8 mouse cellular contexts compared by ENCODE assay signal in the genomic region with DNA sequence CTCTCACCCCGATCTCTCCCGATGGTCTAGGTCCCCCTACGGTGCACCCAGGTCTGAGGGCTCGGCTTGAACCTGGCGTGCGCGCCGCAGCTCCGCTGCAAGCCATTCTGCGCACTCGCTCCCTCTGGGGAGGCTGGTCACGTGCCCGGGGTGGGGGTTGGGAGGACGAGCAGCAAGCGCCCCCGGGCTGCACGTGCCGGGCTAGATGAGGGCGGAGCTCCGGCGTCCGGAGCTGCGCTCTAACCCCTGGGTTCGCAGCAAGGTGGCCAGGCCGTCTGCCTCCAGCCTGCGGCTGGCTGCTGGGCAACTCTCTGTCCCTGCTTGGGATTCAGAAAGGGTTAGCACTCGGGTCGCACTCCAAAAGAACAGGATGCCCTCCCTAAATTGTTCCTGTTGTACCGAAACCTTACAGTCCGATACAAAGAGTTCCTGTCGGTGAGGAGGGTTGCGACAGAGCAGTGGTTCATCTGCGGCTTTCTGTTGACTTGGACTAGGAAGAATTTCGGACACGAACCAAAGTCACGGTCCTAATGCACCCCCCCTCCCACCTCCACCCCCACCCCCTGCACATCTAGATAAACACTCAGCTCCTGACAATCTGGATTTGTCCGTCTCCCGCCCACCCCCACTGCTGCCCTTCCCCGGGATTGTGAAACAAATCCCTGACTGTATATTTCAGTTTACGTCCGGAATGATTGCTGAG. TPM values are rescaled to one million over a fixed set of nuclear protein-coding genes. Genes with fewer than 3 reads are reported as not detected.
DNase-seq lines count a peak whose midpoint lies in the region; ATAC-seq and TF ChIP-seq lines count a peak whose summit lies in the region.

No protein-coding gene starts in this region.

- peak; percentile 89; the same call in 1 of the 2 replicates for TF ChIP-seq EP300 in ES-Bruce4 (IDR thresholded peaks at IDR 0.05; ENCODE audit: insufficient read depth, low read depth, low read length)

- 0% methylated on average over 34 of the region's 41 CpGs for WGBS in forebrain, embryonic 14.5 days
- WGBS in lung, adult 2 months, result under 1% methylated on average over 41 of the region's 41 CpGs

- H3K4me2 ChIP-seq in forebrain, embryonic 14.5 days (ENCODE audit: low read length), result peak overlapping the region; percentile 96

- H3K4me1 ChIP-seq in ES-Bruce4 (ENCODE audit: control insufficient read depth, insufficient read depth, low read length), result peaks cover 7% of the 10 kb centered on the region
- H3K4me1 ChIP-seq in forebrain, embryonic 14.5 days (ENCODE audit: control insufficient read depth, insufficient read depth, low read length), result peaks cover 5% of the 10 kb centered on the region; the same call in 1 of the 2 replicates
- H3K4me1 ChIP-seq in lung, adult 2 months (ENCODE audit: control insufficient read depth, insufficient read depth, low read length), result no peaks in the 10 kb centered on the region

- DNase-seq in forebrain, embryonic 14.5 days (ENCODE audit: low spot score), result peak; percentile 95
- DNase-seq in heart, postnatal 25 days (ENCODE audit: low spot score), result peak; percentile 87
- peak; percentile 81 to 88 for DNase-seq in layer of hippocampus, adult 18-20 months (ENCODE audit: low spot score in 2 of 2)
- DNase-seq in lung, adult 2 months, result peak; percentile 98
- peak; percentile 95 to 96 for DNase-seq in thymus, adult 18-20 months

- no peaks in the 10 kb centered on the region for H3K36me3 ChIP-seq in ES-Bruce4 (ENCODE audit: control insufficient read depth, insufficient read depth, low read length, poor library complexity, severe bottlenecking)
- no peaks in the 10 kb centered on the region for H3K36me3 ChIP-seq in forebrain, embryonic 14.5 days (ENCODE audit: control insufficient read depth, insufficient read depth, low read length)

- peak overlapping the region; percentile 71 for H3K9ac ChIP-seq in ES-Bruce4 (ENCODE audit: low read depth, poor library complexity, severe bottlenecking)
- H3K9ac ChIP-seq in forebrain, embryonic 14.5 days (ENCODE audit: low read length), result peak overlapping the region; percentile 75

- no peaks in the 10 kb centered on the region for H3K9me3 ChIP-seq in ES-Bruce4 (replicated peaks; ENCODE audit: control insufficient read depth, insufficient read depth, low read length, poor library complexity, severe bottlenecking)
- H3K9me3 ChIP-seq in forebrain, embryonic 14.5 days (replicated peaks; ENCODE audit: control insufficient read depth, low read length), result no peaks in the 10 kb centered on the region

- H3K4me3 ChIP-seq in ES-Bruce4 (ENCODE audit: low read depth, low read length), result peak overlapping the region; percentile 88
- peak overlapping the region; percentile 55 for H3K4me3 ChIP-seq in forebrain, embryonic 14.5 days (ENCODE audit: low read depth, low read length)
- peak overlapping the region; percentile 80 for H3K4me3 ChIP-seq in lung, adult 2 months (replicated peaks; ENCODE audit: extremely low read depth, low read depth, low read length)

- peak overlapping the region; percentile 99 for H3K27ac ChIP-seq in ES-Bruce4 (ENCODE audit: insufficient read depth, low read length)
- peak overlapping the region; percentile 81 for H3K27ac ChIP-seq in forebrain, embryonic 14.5 days (ENCODE audit: low read depth, low read length)

- intact Hi-C loops in heart, postnatal 25 days (cut with DNase I), result no loop called here

- peak; percentile 82; the same call in 1 of the 2 replicates for ATAC-seq in cerebellum, adult (ENCODE audit: insufficient number of reproducible peaks, low FRiP score, low TSS enrichment)
- ATAC-seq in forebrain, embryonic 14.5 days, result peak; percentile 96
- peak; percentile 63 for ATAC-seq in neutrophil, adult 5-6 weeks (ENCODE audit: extremely low read depth, insufficient number of reproducible peaks, low FRiP score, poor library complexity, severe bottlenecking)

- peak; percentile 82 for TF ChIP-seq POLR2A in ES-Bruce4 (IDR thresholded peaks at IDR 0.05; ENCODE audit: insufficient read depth, low read length)
- TF ChIP-seq POLR2A in lung, adult 2 months (IDR thresholded peaks at IDR 0.05; ENCODE audit: borderline replicate concordance, extremely low read depth, low read depth, low read length), result peak; percentile 97

- TF ChIP-seq CTCF in ES-Bruce4 (IDR thresholded peaks at IDR 0.05; ENCODE audit: low read depth, low read length), result no peak
- no peak for TF ChIP-seq CTCF in lung, adult 2 months (IDR thresholded peaks at IDR 0.05; ENCODE audit: insufficient read depth, low read length)

- H3K27me3 ChIP-seq in ES-Bruce4 (ENCODE audit: control insufficient read depth, insufficient read depth, low read length, poor library complexity, severe bottlenecking), result no peaks in the 10 kb centered on the region
- H3K27me3 ChIP-seq in forebrain, embryonic 14.5 days (replicated peaks; ENCODE audit: control insufficient read depth, insufficient read depth, low read length), result no peaks in the 10 kb centered on the region; the same call in 1 of the 2 replicates

RNA-seq across cellular contexts. Expression of gene Rbx1, which starts 57.2 kb away (rescaled TPM):
- 173 and 191 TPM in 2 replicates for polyA plus RNA-seq in ES-Bruce4 (2011; ENCODE audit: insufficient read depth, insufficient read length, low read depth, missing spikeins)
- 554 and 641 TPM in 2 replicates for polyA plus RNA-seq in forebrain, embryonic 14.5 days (2014; fragmentation: Nextera tagmentation; extraction: Ambion mirVana)
- 100 to 1,000 TPM; 116 to 128 TPM for total RNA-seq in heart, postnatal 25 days (2021)
- total RNA-seq in layer of hippocampus, adult 18-20 months (2021), result 100 to 1,000 TPM; 128 to 135 TPM
- polyA plus RNA-seq in lung, adult 2 months (2012; rRNA removed), result 55.5 and 85.0 TPM in 2 replicates
- 86.8 and 107 TPM in 2 replicates for total RNA-seq in neutrophil, adult 5-6 weeks (2017)

Comparison
In these comparisons a context has a peak if more than half of its experiments do, and no peak if none do; other contexts are left out.
1. Peak in every context shown above with its lines: DNase-seq, ATAC-seq, H3K4me3 ChIP-seq and H3K27ac ChIP-seq.